Mouse (Mus musculus): Measurements from ENCODE around the gene Cks1b.

GRCm38 (mm10) chr3:89410864-89411263 is 7.3 kb downstream of the Cks1b start:
- TF ChIP-seq POLR2A (IDR thresholded peaks at IDR 0.05; ENCODE audit: control insufficient read depth in 1 of 2, insufficient read depth in 1 of 2, low read depth in 1 of 2, low read length in 2 of 2, poor library complexity in 1 of 2) (no peak), NELFE (IDR thresholded peaks at IDR 0.05; ENCODE audit: low read depth, low read length) (no peak)
